Mouse (Mus musculus): ENCODE measurements around the gene Mfng.

The Mfng gene

GRCm38 (mm10) chr15:78773290-78773729 is at the start of gene Mfng:
Gene Mfng (minus strand): TSS chr15:78773475.
- peak; percentile 91 for DNase-seq (ENCODE audit: low read depth)

GRCm38 (mm10) chr15:78816074-78816391 is 42.8 kb upstream of the Mfng start:
- DNase-seq (ENCODE audit: low read depth) = no peak

DNA sequence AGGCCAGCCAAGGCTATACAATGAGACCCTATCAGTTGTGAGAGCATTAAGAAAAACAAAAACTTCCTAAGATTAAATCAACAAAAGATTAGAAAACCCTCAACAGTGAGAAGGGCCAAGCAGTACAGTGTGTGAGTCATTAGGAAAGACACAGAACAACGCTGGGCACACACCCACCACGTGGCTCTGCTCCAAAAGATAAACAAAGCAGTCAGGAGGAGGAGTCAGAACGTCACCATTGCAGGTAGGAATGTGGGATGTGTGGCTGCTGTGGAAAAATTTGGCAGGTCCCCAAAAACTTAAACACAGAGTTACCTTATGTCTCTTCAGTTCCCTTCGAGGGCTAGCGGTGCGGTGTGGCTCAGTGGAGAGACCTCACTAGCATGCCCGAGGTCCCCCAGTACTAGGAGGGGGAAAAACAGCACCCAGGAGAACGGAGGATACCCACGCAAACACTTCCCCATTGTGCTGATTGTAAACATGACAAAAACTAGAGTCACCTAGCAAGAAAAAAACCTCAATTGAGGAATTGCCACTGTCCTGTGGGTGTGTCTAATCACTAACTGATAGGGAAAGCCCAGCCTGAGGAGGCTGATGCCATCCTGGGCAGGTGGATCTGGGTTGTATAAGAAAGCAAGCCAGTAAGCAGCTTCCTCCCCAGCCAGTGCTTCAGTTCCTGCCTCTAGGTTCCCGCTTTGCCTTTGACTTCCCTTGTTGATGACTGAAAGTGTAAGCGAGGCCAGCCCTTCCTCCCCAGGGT is 42.2 kb upstream of the Mfng start:
- peak; percentile 40 for DNase-seq (ENCODE audit: low read depth)

DNA sequence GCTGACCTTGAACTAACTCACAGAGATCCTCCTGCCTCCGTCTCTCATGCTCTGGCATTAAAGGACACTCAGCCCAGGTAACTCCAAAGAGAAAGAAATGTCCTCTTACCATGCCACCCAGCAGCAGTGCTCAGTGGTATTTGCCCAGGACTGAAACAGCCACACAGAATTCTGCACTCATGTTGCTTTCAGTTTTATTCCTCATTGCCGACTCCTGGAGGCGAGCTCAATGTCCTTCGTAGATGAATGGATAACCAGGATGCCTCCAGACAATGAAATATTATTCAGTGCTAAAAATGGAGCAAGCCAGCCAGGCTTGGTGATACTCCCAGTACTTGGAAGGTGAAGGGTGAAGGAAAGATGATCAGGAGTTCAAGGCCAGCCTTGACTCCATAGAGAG is 40.3 kb upstream of the Mfng start:
- no peak for DNase-seq (ENCODE audit: low read depth)

- DNase-seq (ENCODE audit: low read depth) = peak; percentile 43
These were observed 36.9 kb upstream of the Mfng start for GRCm38 (mm10) chr15:78810146-78810545.

GRCm38 (mm10) chr15:78809739-78810138 is 36.5 kb upstream of the Mfng start:
- DNase-seq (ENCODE audit: low read depth) = no peak

DNA sequence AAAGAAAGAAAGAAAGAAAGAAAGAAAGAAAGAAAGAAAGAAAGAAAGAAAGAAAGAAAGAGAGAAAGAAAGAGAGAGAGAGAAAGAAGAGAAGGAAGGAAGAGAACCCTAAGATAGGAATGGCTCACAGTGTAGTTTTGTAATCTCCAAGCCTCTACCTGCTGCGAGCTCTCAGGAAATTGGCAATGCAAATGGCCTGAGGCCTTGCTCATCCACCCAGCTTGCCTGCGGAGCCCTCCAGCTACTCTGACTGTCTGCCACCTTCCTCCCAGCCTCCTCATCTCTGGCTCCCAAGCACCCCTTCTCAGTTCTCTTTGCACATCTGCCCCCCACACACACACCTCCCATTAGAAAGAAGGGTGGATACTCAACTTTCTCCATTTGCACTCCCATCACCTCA is 35.7 kb upstream of the Mfng start:
- DNase-seq (ENCODE audit: low read depth) = no peak

- no peak for DNase-seq (ENCODE audit: low read depth)
These were observed 33.9 kb upstream of the Mfng start for GRCm38 (mm10) chr15:78807141-78807540.

DNA sequence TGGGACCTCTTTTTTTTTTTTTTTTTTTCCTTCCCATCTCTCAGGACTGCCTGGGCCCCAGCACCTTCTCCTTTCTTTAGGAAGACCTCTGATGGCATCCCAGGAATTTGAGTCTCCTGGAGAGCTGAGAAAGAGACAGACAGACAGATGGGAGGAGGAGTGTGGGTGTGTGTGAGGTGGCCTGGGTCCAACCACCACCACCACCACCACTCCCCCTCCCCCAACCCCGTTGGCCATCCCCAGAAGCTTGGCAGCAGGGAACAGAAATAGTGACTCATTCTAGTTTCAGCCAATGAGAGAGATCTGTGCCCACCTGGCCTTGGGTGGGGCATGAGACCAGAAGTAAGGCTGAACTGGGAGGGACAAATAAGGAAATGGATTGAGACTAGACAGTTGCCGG is 33.3 kb upstream of the Mfng start:
- DNase-seq (ENCODE audit: low read depth) = no peak

- no peak for DNase-seq (ENCODE audit: low read depth)
These were observed 32.1 kb upstream of the Mfng start for GRCm38 (mm10) chr15:78805351-78805750.

DNA sequence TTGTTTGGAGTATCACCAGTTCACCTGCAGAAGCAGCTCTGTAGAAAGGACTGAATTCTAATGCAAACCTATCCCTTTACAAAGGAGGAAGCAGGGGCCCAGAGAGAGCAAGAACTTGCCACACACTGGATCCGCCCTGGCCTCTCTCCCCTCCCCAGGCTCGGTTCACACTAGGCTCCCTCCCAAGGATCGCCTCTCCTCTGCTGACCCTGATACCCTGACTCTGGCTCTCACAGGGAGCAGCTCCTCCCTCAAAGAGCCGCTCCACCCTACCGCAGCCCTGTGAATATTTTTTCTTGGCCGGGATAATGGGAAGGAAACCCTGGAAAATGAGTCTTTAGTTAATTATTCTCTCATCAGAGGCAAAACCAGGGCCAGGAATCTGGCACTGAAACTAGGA is 31.1 kb upstream of the Mfng start:
- DNase-seq (ENCODE audit: low read depth) = no peak

- no peak for DNase-seq (ENCODE audit: low read depth)
These were observed 30.2 kb upstream of the Mfng start for GRCm38 (mm10) chr15:78803499-78803900.

GRCm38 (mm10) chr15:78802776-78803391 is 29.6 kb upstream of the Mfng start, which contains the start of gene Card10:
Gene Card10 (minus strand): TSS chr15:78803042.
- peak; percentile 58 for DNase-seq (ENCODE audit: low read depth)

- peak; percentile 60 for DNase-seq (ENCODE audit: low read depth)
These were observed 28.9 kb upstream of the Mfng start for GRCm38 (mm10) chr15:78801971-78802741.

DNA sequence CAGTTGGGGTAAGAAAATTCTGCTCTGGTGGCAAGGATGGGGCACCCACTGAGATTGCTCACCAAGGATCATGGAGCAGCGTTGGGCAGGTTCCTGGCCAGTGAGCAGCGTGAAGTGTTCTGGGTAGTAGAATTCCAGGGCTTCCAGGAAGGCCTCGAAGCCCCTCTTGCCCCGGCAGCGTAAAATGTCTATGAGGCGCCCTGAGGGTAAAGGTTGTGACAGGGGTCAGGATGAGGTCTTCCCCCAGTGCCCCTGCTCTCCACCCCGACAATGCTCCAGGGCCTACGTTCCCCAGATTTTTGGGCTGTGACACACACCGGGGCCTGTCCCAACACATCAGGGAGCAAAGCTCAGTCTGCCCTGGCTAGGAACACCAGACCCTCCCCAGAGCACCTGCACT is 28.3 kb upstream of the Mfng start:
- DNase-seq (ENCODE audit: low read depth) = no peak

GRCm38 (mm10) chr15:78799029-78799428 is 25.8 kb upstream of the Mfng start:
- DNase-seq (ENCODE audit: low read depth) = no peak

DNA sequence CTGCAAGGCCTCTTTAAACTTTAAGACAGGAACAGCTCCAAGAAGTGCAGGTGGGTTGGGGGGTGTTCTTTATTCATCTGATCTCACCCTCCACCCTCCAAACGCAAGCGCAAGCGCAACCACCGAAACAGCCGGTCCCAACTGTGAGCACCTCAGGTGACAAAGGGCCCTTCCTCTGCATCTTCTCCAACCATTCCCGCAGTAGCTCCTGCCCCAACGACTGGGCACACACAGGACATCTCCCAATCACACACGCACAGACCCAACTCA is 23.7 kb upstream of the Mfng start:
- DNase-seq (ENCODE audit: low read depth) = no peak

DNA sequence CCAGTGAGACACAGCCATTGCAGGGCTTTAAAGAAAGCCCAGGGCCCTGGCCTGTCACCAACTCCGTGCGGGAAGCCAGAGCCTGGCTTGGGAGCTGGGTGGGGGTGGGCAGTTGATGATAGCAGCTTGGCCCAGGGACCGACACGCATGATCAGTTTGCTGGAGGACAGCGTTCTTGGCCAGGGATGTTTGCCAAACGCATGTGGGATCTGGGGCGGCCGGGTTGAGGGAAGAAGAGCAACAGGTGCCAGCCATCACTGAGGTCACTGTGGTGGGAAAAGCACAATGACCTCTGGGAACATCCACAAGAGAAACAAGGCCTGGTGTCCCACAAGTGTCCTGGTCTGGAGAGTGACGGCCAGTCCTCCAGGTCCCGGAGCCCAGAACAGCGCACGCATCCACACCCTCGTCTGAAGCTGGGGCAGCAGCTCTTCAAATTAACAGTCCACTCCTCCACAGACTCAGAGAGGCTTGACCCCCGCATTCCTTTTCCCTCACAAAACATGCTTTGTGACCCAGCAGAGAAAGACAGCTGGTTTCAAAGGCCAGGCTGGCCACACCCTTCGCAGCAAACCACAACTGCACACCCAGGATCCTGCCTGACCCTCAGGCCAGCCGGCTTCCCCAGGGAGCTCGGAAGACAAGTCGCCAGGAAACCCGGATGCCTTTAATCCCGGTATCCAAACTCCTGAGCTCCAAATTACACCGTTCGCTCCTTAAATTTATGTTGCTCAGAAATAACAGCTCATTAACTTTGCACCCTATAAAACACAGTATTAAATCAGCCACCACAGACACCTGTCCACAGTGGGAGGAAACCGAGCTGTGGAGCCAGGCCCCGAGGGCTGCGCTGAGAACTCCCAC is 23.2 kb upstream of the Mfng start:
- no peak for DNase-seq (ENCODE audit: low read depth)

GRCm38 (mm10) chr15:78790990-78791389 is 17.7 kb upstream of the Mfng start:
- no peak for DNase-seq (ENCODE audit: low read depth)

DNA sequence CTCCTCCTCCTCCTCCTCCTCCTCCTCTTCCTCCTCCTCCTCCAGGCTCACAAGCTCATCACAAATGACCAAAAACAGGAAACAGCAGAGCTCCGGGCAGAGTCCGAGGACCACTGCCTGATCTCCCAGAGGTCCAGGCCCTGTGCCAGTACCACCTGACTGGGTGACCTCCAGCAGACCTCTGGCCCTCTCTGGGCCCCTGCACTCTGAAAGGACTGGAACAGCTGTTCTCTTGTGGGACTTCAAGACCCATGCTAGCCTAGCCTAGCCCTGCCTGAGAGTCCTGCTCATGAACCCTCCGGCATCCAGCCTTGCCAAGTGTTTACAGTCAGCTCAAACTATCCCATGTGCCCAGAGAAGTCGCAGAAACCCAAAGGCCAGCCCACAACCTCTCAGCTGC is 17.2 kb upstream of the Mfng start:
- no peak for DNase-seq (ENCODE audit: low read depth)

DNA sequence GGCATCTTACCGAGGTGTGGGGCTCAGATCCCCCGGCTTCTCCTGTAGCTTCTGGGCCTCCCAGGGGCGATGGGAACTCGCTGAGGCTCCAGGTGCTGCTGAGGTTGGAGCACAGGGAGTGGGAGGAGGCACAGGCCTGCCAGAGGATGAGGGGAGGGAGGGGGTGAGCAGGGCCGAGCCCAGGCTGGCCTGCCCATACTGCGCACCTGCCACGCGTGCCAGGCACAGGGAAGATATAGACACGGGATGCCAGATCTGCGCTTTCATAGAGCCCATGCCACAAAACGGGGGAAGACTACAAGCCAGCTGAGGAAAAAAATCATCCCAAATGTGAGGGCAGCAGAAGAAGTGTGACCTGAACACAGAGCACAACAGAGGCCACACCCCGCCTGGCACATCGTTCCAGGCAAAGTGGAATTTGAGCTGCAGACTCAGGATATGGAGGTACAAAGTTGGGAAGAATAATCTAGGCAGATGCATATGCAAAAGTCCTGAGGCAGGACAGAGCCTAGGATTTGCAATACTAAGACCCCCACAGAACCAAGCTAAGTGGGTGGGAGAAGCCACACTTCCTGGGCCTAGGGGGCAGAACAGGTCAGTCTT is 16.5 kb upstream of the Mfng start:
- no peak for DNase-seq (ENCODE audit: low read depth)

GRCm38 (mm10) chr15:78788042-78788441 is 14.8 kb upstream of the Mfng start:
- no peak for DNase-seq (ENCODE audit: low read depth)

Data from naive thymus-derived CD4-positive, alpha-beta T cell, adult 2 months (primary cell).